Mouse (Mus musculus): ENCODE results near the gene Ankmy2. TPM values are rescaled to one million over a fixed set of nuclear protein-coding genes. Genes with fewer than 3 reads are reported as not detected.

Ankmy2 gene
- polyA plus RNA-seq, 1 experiment from 2014 or later, result 7.1 TPM

GRCm38 (mm10) chr12:36207800-36208148 is 50.9 kb downstream of the Ankmy2 start:
- no peak overlapping the region for H3K27ac ChIP-seq (replicated peaks)
- no peak overlapping the region for H3K9ac ChIP-seq
- no peak for ATAC-seq (ENCODE audit: insufficient read depth)
- no peak overlapping the region for H3K4me3 ChIP-seq (replicated peaks)
- no peaks in the 10 kb centered on the region for H3K9me3 ChIP-seq (replicated peaks)
- H3K27me3 ChIP-seq, result no peaks in the 10 kb centered on the region
- no peaks in the 10 kb centered on the region for H3K36me3 ChIP-seq (replicated peaks)
- 70% methylated on average over 7 of the region's 7 CpGs for WGBS (ENCODE audit: insufficient replicate concordance)
- H3K4me1 ChIP-seq (replicated peaks), result no peaks in the 10 kb centered on the region
- no peak overlapping the region for H3K4me2 ChIP-seq

- no peaks in the 10 kb centered on the region for H3K9me3 ChIP-seq (replicated peaks)
- no peak overlapping the region for H3K9ac ChIP-seq
- H3K4me3 ChIP-seq (replicated peaks), result no peak overlapping the region
- H3K27ac ChIP-seq (replicated peaks), result no peak overlapping the region
- H3K36me3 ChIP-seq (replicated peaks), result no peaks in the 10 kb centered on the region
- H3K4me2 ChIP-seq, result no peak overlapping the region
- H3K27me3 ChIP-seq, result no peaks in the 10 kb centered on the region
- no peaks in the 10 kb centered on the region for H3K4me1 ChIP-seq (replicated peaks)
- no peak for ATAC-seq (ENCODE audit: insufficient read depth)
- whole genome bisulfite sequencing (ENCODE audit: insufficient replicate concordance), result 64% methylated on average over 19 of the region's 19 CpGs
Observed at GRCm38 (mm10) chr12:36208456-36208855, 51.5 kb downstream of the Ankmy2 start.

- Histone ChIP-seq H3K4me2 (no peak overlapping the region), H3K36me3 (replicated peaks) (no peaks in the 10 kb centered on the region), H3K27me3 (no peaks in the 10 kb centered on the region), H3K9ac (no peak overlapping the region), H3K4me3 (replicated peaks) (no peak overlapping the region), H3K27ac (replicated peaks) (no peak overlapping the region), H3K9me3 (replicated peaks) (no peaks in the 10 kb centered on the region), H3K4me1 (replicated peaks) (no peaks in the 10 kb centered on the region)
- WGBS (ENCODE audit: insufficient replicate concordance), result 65% methylated on average over 4 of the region's 4 CpGs
- no peak for ATAC-seq (ENCODE audit: insufficient read depth)
Observed at GRCm38 (mm10) chr12:36210096-36210495, 53.2 kb downstream of the Ankmy2 start.

- Histone ChIP-seq H3K36me3 (replicated peaks) (no peaks in the 10 kb centered on the region), H3K27ac (replicated peaks) (no peak overlapping the region), H3K4me3 (replicated peaks) (no peak overlapping the region), H3K9ac (no peak overlapping the region), H3K4me1 (replicated peaks) (no peaks in the 10 kb centered on the region), H3K4me2 (no peak overlapping the region), H3K27me3 (no peaks in the 10 kb centered on the region), H3K9me3 (replicated peaks) (no peaks in the 10 kb centered on the region)
- ATAC-seq (ENCODE audit: insufficient read depth), result no peak
- 30% methylated on average over 8 of the region's 8 CpGs for WGBS (ENCODE audit: insufficient replicate concordance)
Observed at GRCm38 (mm10) chr12:36214389-36215148, 57.7 kb downstream of the Ankmy2 start.

GRCm38 (mm10) chr12:36215149-36215480 is 58.2 kb downstream of the Ankmy2 start:
- no peak overlapping the region for H3K9ac ChIP-seq
- no peaks in the 10 kb centered on the region for H3K27me3 ChIP-seq
- 0% methylated on average over 1 of the region's 1 CpGs for WGBS (ENCODE audit: insufficient replicate concordance)
- no peaks in the 10 kb centered on the region for H3K9me3 ChIP-seq (replicated peaks)
- no peak for ATAC-seq (ENCODE audit: insufficient read depth)
- no peak overlapping the region for H3K4me2 ChIP-seq
- no peak overlapping the region for H3K4me3 ChIP-seq (replicated peaks)
- H3K4me1 ChIP-seq (replicated peaks), result no peaks in the 10 kb centered on the region
- no peaks in the 10 kb centered on the region for H3K36me3 ChIP-seq (replicated peaks)
- H3K27ac ChIP-seq (replicated peaks), result no peak overlapping the region

- Histone ChIP-seq H3K4me2 (no peak overlapping the region), H3K9me3 (replicated peaks) (no peaks in the 10 kb centered on the region), H3K27me3 (no peaks in the 10 kb centered on the region), H3K36me3 (replicated peaks) (no peaks in the 10 kb centered on the region), H3K4me3 (replicated peaks) (no peak overlapping the region), H3K9ac (no peak overlapping the region), H3K27ac (replicated peaks) (no peak overlapping the region), H3K4me1 (replicated peaks) (no peaks in the 10 kb centered on the region)
- 55% methylated on average over 4 of the region's 4 CpGs for WGBS (ENCODE audit: insufficient replicate concordance)
- no peak for ATAC-seq (ENCODE audit: insufficient read depth)
Observed at GRCm38 (mm10) chr12:36216230-36216629, 59.3 kb downstream of the Ankmy2 start.

- H3K4me2 ChIP-seq, result no peak overlapping the region
- no peaks in the 10 kb centered on the region for H3K4me1 ChIP-seq (replicated peaks)
- H3K9ac ChIP-seq, result no peak overlapping the region
- H3K9me3 ChIP-seq (replicated peaks), result no peaks in the 10 kb centered on the region
- H3K36me3 ChIP-seq (replicated peaks), result no peaks in the 10 kb centered on the region
- WGBS (ENCODE audit: insufficient replicate concordance), result 63% methylated on average over 10 of the region's 10 CpGs
- H3K4me3 ChIP-seq (replicated peaks), result no peak overlapping the region
- H3K27ac ChIP-seq (replicated peaks), result no peak overlapping the region
- H3K27me3 ChIP-seq, result no peaks in the 10 kb centered on the region
- no peak for ATAC-seq (ENCODE audit: insufficient read depth)
Observed at GRCm38 (mm10) chr12:36216905-36217304, 60.0 kb downstream of the Ankmy2 start.

- no peaks in the 10 kb centered on the region for H3K9me3 ChIP-seq (replicated peaks)
- no peak overlapping the region for H3K27ac ChIP-seq (replicated peaks)
- H3K27me3 ChIP-seq, result no peaks in the 10 kb centered on the region
- H3K4me2 ChIP-seq, result no peak overlapping the region
- no peak for ATAC-seq (ENCODE audit: insufficient read depth)
- H3K36me3 ChIP-seq (replicated peaks), result no peaks in the 10 kb centered on the region
- 50% methylated on average over 4 of the region's 4 CpGs for WGBS (ENCODE audit: insufficient replicate concordance)
- H3K9ac ChIP-seq, result no peak overlapping the region
- H3K4me3 ChIP-seq (replicated peaks), result no peak overlapping the region
- no peaks in the 10 kb centered on the region for H3K4me1 ChIP-seq (replicated peaks)
Observed at GRCm38 (mm10) chr12:36224392-36224791, 67.5 kb downstream of the Ankmy2 start.

GRCm38 (mm10) chr12:36231386-36231785 is 74.5 kb downstream of the Ankmy2 start:
- H3K27ac ChIP-seq (replicated peaks), result no peak overlapping the region
- 68% methylated on average over 2 of the region's 2 CpGs for WGBS (ENCODE audit: insufficient replicate concordance)
- no peak overlapping the region for H3K4me2 ChIP-seq
- no peaks in the 10 kb centered on the region for H3K4me1 ChIP-seq (replicated peaks)
- no peaks in the 10 kb centered on the region for H3K27me3 ChIP-seq
- H3K9ac ChIP-seq, result no peak overlapping the region
- no peaks in the 10 kb centered on the region for H3K36me3 ChIP-seq (replicated peaks)
- no peaks in the 10 kb centered on the region for H3K9me3 ChIP-seq (replicated peaks)
- H3K4me3 ChIP-seq (replicated peaks), result no peak overlapping the region
- ATAC-seq (ENCODE audit: insufficient read depth), result no peak

- Histone ChIP-seq H3K9ac (no peak overlapping the region), H3K4me1 (replicated peaks) (no peaks in the 10 kb centered on the region), H3K27me3 (no peaks in the 10 kb centered on the region), H3K4me3 (replicated peaks) (no peak overlapping the region), H3K4me2 (no peak overlapping the region), H3K36me3 (replicated peaks) (no peaks in the 10 kb centered on the region), H3K9me3 (replicated peaks) (no peaks in the 10 kb centered on the region), H3K27ac (replicated peaks) (no peak overlapping the region)
- 47% methylated on average over 3 of the region's 3 CpGs for WGBS (ENCODE audit: insufficient replicate concordance)
- no peak for ATAC-seq (ENCODE audit: insufficient read depth)
Observed at GRCm38 (mm10) chr12:36241171-36241570, 84.3 kb downstream of the Ankmy2 start.

Data from liver, embryonic 15.5 days (tissue).